Mouse (Mus musculus): ENCODE data around the gene Gm49380. TPM values are rescaled to one million over a fixed set of nuclear protein-coding genes. Genes with fewer than 3 reads are reported as not detected.

Gene Gm49380
- total and polyA plus RNA-seq, 3 experiments = 0.24 TPM; not detected in 2

DNA sequence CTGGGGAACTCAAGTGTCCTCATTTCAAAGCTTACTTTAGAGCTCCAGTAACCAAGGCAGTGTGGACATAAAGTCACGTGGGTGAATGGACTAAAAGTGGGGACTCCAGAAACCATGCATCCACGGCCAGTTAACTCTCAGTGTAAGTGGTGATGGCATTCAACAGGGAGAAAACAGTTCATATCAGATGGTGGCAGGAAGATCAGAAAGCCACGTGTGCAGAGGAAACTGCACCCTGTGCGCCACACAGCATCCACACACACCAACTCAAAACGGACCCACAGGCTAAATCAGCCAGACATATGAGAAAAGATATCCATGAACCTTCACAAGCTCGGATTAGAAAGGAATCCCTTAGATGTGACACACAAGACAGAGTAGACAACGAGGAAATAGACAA lies 93.3 kb downstream of the Gm49380 start:
- no peaks in the 10 kb centered on the region for H3K79me2 ChIP-seq (ENCODE audit: control insufficient read depth, insufficient read depth, low read length, poor library complexity)
- no peak overlapping the region for H3K9ac ChIP-seq (ENCODE audit: control insufficient read depth, low read depth, low read length, poor library complexity, severe bottlenecking)
- H3K4me3 ChIP-seq (ENCODE audit: control insufficient read depth in 1 of 2, insufficient read depth in 1 of 2, low read depth in 2 of 2, low read length in 2 of 2) = no peak overlapping the region
- no peak overlapping the region for H3K27ac ChIP-seq (ENCODE audit: control insufficient read depth, low read depth, low read length)
- DNase-seq (ENCODE audit: low read depth, low spot score) = no peak
- no peaks in the 10 kb centered on the region for H3K36me3 ChIP-seq (ENCODE audit: control insufficient read depth in 1 of 2, insufficient read depth in 2 of 2, low read length in 2 of 2)
- H3K4me1 ChIP-seq (ENCODE audit: control insufficient read depth in 1 of 2, insufficient read depth in 2 of 2, low read length in 2 of 2) = no peaks in the 10 kb centered on the region
- H3K27me3 ChIP-seq (ENCODE audit: control insufficient read depth in 1 of 2, insufficient read depth in 2 of 2, low read length in 2 of 2) = peaks cover 0 to 2% of the 10 kb centered on the region in 2 experiments; a peak in 2 of 4 replicates
- no peak for TF ChIP-seq CTCF (IDR thresholded peaks at IDR 0.05 in 2 of 3, conservative IDR thresholded peaks at IDR 0.05 in 1 of 3; ENCODE audit: control insufficient read depth in 1 of 3, insufficient read depth in 1 of 3, low read depth in 2 of 3, low read length in 3 of 3, poor library complexity in 1 of 3, severe bottlenecking in 1 of 3)
- TF ChIP-seq USF1 (IDR thresholded peaks at IDR 0.05; ENCODE audit: low read depth, low read length) = no peak
- TF ChIP-seq NRF1 (IDR thresholded peaks at IDR 0.05; ENCODE audit: insufficient read depth, low read depth, low read length, poor library complexity, severe bottlenecking) = no peak
- no peak for TF ChIP-seq ZMIZ1 (IDR thresholded peaks at IDR 0.05; ENCODE audit: low read depth, low read length)
- no peak for TF ChIP-seq EP300 (IDR thresholded peaks at IDR 0.05; ENCODE audit: low read depth in 1 of 2, low read length in 2 of 2)
- TF ChIP-seq MYB (IDR thresholded peaks at IDR 0.05; ENCODE audit: low read depth, low read length) = no peak
- no peak for TF ChIP-seq MYC (IDR thresholded peaks at IDR 0.05; ENCODE audit: low read depth, low read length)
- TF ChIP-seq RCOR1 (IDR thresholded peaks at IDR 0.05; ENCODE audit: low read depth, low read length) = no peak
- TF ChIP-seq JUND (IDR thresholded peaks at IDR 0.05; ENCODE audit: low read depth, low read length) = no peak
- no peak for TF ChIP-seq E2F4 (IDR thresholded peaks at IDR 0.05; ENCODE audit: borderline replicate concordance, low read depth, low read length)
- TF ChIP-seq RAD21 (IDR thresholded peaks at IDR 0.05; ENCODE audit: low read depth, low read length) = no peak
- TF ChIP-seq MXI1 (IDR thresholded peaks at IDR 0.05; ENCODE audit: low read depth, low read length) = no peak
- TF ChIP-seq KAT2A (conservative IDR thresholded peaks at IDR 0.05; ENCODE audit: low read depth, low read length) = no peak
- no peak for TF ChIP-seq HCFC1 (IDR thresholded peaks at IDR 0.05; ENCODE audit: low read depth, low read length)
- no peak for TF ChIP-seq CHD2 (IDR thresholded peaks at IDR 0.05; ENCODE audit: low read length)
- TF ChIP-seq UBTF (IDR thresholded peaks at IDR 0.05; ENCODE audit: borderline replicate concordance, insufficient read depth, low read depth, low read length) = no peak
- no peaks in the 10 kb centered on the region for H3K9me3 ChIP-seq (replicated peaks; ENCODE audit: insufficient read depth, low read length)

DNA sequence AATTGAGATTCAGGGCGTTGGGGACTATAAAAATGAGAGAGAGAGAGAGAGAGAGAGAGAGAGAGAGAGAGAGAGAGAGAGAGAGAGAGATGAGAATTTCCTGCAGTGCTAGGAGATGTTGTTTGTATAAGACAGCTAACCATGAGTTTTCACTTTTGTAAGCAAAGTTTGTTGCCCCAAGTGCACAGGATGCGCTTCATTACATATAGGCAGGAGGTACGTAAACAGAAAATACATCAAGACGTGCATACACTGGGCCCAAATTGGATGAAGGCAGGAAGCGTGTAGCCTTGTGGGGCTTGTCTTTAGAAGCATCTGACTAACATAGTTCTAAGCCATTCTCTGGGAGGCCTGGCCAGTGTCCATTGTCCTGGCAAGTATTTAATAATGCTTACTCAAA lies 95.5 kb downstream of the Gm49380 start:
- H3K79me2 ChIP-seq (ENCODE audit: control insufficient read depth, insufficient read depth, low read length, poor library complexity) = no peaks in the 10 kb centered on the region
- H3K4me1 ChIP-seq (ENCODE audit: control insufficient read depth in 1 of 2, insufficient read depth in 2 of 2, low read length in 2 of 2) = no peaks in the 10 kb centered on the region
- TF ChIP-seq E2F4 (IDR thresholded peaks at IDR 0.05; ENCODE audit: borderline replicate concordance, low read depth, low read length) = no peak
- TF ChIP-seq MEF2A (IDR thresholded peaks at IDR 0.05; ENCODE audit: extremely low read depth, insufficient replicate concordance, low read depth, low read length, poor library complexity, severe bottlenecking) = no peak
- no peak for TF ChIP-seq MXI1 (IDR thresholded peaks at IDR 0.05; ENCODE audit: low read depth, low read length)
- no peak for TF ChIP-seq MYC (IDR thresholded peaks at IDR 0.05; ENCODE audit: low read depth, low read length)
- no peak for TF ChIP-seq RAD21 (IDR thresholded peaks at IDR 0.05; ENCODE audit: low read depth, low read length)
- no peak for TF ChIP-seq POLR2AphosphoS5 (IDR thresholded peaks at IDR 0.05; ENCODE audit: borderline replicate concordance, low read depth, low read length)
- no peak for TF ChIP-seq TAL1 (IDR thresholded peaks at IDR 0.05; ENCODE audit: low read length)
- TF ChIP-seq RCOR1 (IDR thresholded peaks at IDR 0.05; ENCODE audit: low read depth, low read length) = no peak
- TF ChIP-seq MAFK (IDR thresholded peaks at IDR 0.05; ENCODE audit: borderline replicate concordance, low read depth, low read length) = no peak
- no peak for TF ChIP-seq ZMIZ1 (IDR thresholded peaks at IDR 0.05; ENCODE audit: low read depth, low read length)
- TF ChIP-seq ELF1 (IDR thresholded peaks at IDR 0.05; ENCODE audit: low read depth, low read length) = no peak
- no peak for TF ChIP-seq MAX (IDR thresholded peaks at IDR 0.05; ENCODE audit: low read length)
- peaks cover 0 to 2% of the 10 kb centered on the region in 2 experiments; a peak in 2 of 4 replicates for H3K27me3 ChIP-seq (ENCODE audit: control insufficient read depth in 1 of 2, insufficient read depth in 2 of 2, low read length in 2 of 2)
- H3K4me3 ChIP-seq (ENCODE audit: control insufficient read depth in 1 of 2, insufficient read depth in 1 of 2, low read depth in 2 of 2, low read length in 2 of 2) = no peak overlapping the region
- H3K36me3 ChIP-seq (ENCODE audit: control insufficient read depth in 1 of 2, insufficient read depth in 2 of 2, low read length in 2 of 2) = no peaks in the 10 kb centered on the region
- no peak for DNase-seq (ENCODE audit: low read depth, low spot score)
- no peak overlapping the region for H3K9ac ChIP-seq (ENCODE audit: control insufficient read depth, low read depth, low read length, poor library complexity, severe bottlenecking)
- H3K9me3 ChIP-seq (replicated peaks; ENCODE audit: insufficient read depth, low read length) = no peaks in the 10 kb centered on the region
- H3K27ac ChIP-seq (ENCODE audit: control insufficient read depth, low read depth, low read length) = no peak overlapping the region
